Mouse (Mus musculus) heart, postnatal 0 days (tissue): Measurements from ENCODE around the gene Adamts8. TPM values are rescaled to one million over a fixed set of nuclear protein-coding genes. Genes with fewer than 3 reads are reported as not detected.

Experiments used
- ATAC-seq: fragments of 200-750 bp; cut with Nextera tagmentation; 2 replicates; pipeline ENCODE4 v1.8.0; 2017; ENCODE audit warnings: low read depth, moderate number of reproducible peaks, moderate library complexity; ENCODE audit not compliant: insufficient read depth
- DNase-seq: peaks from one replicate; pipeline ENCODE4 v3.0.0-alpha.2; 2016; ENCODE audit warnings: low spot score
- H3K27ac ChIP-seq: fragments of 300-500 bp; sonication (generic); 2 replicates; pipeline ENCODE4 v1.5.1; 2014; ENCODE audit warnings: low read depth, mild to moderate bottlenecking
- H3K27me3 ChIP-seq: fragments of 300-500 bp; sonication (generic); 2 replicates; pipeline ENCODE4 v1.6.1; 2014; ENCODE audit warnings: low read length, mixed read lengths; ENCODE audit not compliant: control insufficient read depth, insufficient read depth
- H3K36me3 ChIP-seq: fragments of 300-500 bp; sonication (generic); replicated peaks from 2 replicates; pipeline ENCODE4 v1.6.1; 2014; ENCODE audit warnings: low read length, mixed read lengths; ENCODE audit not compliant: control insufficient read depth, insufficient read depth
- H3K4me1 ChIP-seq: fragments of 300-500 bp; sonication (generic); 2 replicates; pipeline ENCODE4 v1.6.1; 2014; ENCODE audit warnings: antibody characterized with exemption; ENCODE audit not compliant: control insufficient read depth, insufficient read depth
- H3K4me2 ChIP-seq: fragments of 300-500 bp; sonication (generic); 2 replicates; pipeline ENCODE4 v1.6.1; 2014; ENCODE audit warnings: low read depth, mild to moderate bottlenecking, low read length, moderate library complexity
- H3K4me3 ChIP-seq: fragments of 300-500 bp; sonication (generic); 2 replicates; pipeline ENCODE4 v1.5.1; 2014; ENCODE audit warnings: low read depth, low read length
- H3K9ac ChIP-seq: fragments of 300-500 bp; sonication (generic); replicated peaks from 2 replicates; pipeline ENCODE4 v1.6.1; 2014; ENCODE audit warnings: low read depth, low read length, mixed read lengths
- H3K9me3 ChIP-seq: fragments of 300-500 bp; sonication (generic); replicated peaks from 2 replicates; pipeline ENCODE4 v1.6.1; 2016; ENCODE audit warnings: low read length; ENCODE audit not compliant: control insufficient read depth
- CTCF ChIP-seq: IDR thresholded peaks from 2 replicates; pipeline ENCODE4 v1.5.1; 2016; ENCODE audit warnings: antibody characterized with exemption, control low read depth, low read depth
- EP300 ChIP-seq: IDR thresholded peaks from 2 replicates; pipeline ENCODE4 v1.6.1; 2016; ENCODE audit warnings: antibody characterized with exemption, low read depth
- WGBS: fragments of 180-500 bp; shearing (Covaris S2); extraction: QIAGEN DNeasy Blood & Tissue Kit; methylation state at CpG from one replicate; pipeline ENCODE4 v1.1.7; 2014; 5-methylcytosine and 5-hydroxymethylcytosine counted together
- polyA plus RNA-seq: library from polyadenylated mRNA; unstranded; fragments of >200 nt; fragmentation: Nextera tagmentation; extraction: Ambion mirVana; gene quantifications from 2 replicates; pipeline ENCODE4 v1.2.1, GENCODE M21; 2015
- total RNA-seq: library from RNA; depleted of rRNA; stranded (reverse); fragments of >200 nt; gene quantifications from 2 replicates; pipeline ENCODE4 v1.2.3, GENCODE M21; 2014; ENCODE audit warnings: low replicate concordance; rRNA removed

The Adamts8 gene
- total and polyA plus RNA-seq, 2 experiments from 2014 or later: 9.2 to 24.3 TPM

DNA sequence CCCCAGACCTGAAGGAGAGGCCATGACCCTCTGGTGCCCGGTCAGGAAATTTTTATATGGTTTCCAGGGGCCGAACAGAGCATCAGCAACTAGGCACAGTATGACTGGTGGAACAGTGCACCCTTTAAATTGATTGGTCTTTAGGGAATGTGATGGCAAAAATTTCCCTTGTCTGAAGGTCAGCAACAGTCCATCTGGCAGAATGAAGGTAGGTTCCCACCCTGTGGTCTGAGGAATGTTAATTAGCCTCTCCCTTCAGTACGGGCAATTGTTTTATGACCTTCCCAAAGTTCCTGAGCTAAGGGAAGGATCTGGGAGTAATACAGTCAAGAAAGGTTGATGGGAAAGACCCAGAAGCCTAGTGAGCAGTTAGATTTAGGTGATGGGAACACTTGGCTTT is 67.7 kb downstream of the Adamts8 start:
- TF ChIP-seq EP300 (no peak), CTCF (no peak)
- Histone ChIP-seq H3K9me3 (no peaks in the 10 kb centered on the region), H3K4me1 (peaks cover 6% of the 10 kb centered on the region; the same call in 1 of the 2 replicates), H3K4me3 (no peak overlapping the region), H3K9ac (no peak overlapping the region), H3K4me2 (no peak overlapping the region), H3K27me3 (no peaks in the 10 kb centered on the region), H3K36me3 (no peaks in the 10 kb centered on the region), H3K27ac (no peak overlapping the region)
- 68% methylated on average over 3 of the region's 3 CpGs for WGBS
- ATAC-seq (no peak), DNase-seq (no peak)

DNA sequence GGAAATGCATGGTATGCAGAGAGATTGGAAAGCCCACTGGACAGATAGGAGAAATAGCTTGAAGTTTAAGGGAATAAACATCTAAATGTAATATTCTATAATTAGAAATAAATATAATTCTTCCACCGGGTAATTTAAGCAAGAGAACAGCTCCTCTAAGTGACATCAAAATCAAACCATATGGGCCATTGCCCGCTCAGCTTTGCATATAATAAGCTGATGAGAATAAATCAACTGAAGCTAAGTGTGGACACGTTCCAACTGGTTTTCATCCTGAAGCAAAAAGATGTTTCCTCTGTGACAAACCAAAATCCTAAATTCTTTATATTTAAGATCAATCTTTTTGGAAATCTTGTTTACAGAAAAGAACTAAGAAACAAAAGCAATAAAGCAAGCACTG is 68.4 kb downstream of the Adamts8 start:
- TF ChIP-seq EP300: no peak
- no peak for TF ChIP-seq CTCF
- H3K36me3 ChIP-seq: no peaks in the 10 kb centered on the region
- H3K4me2 ChIP-seq: no peak overlapping the region
- H3K27me3 ChIP-seq: no peaks in the 10 kb centered on the region
- H3K9me3 ChIP-seq: no peaks in the 10 kb centered on the region
- peaks cover 6% of the 10 kb centered on the region; the same call in 1 of the 2 replicates for H3K4me1 ChIP-seq
- 66% methylated on average over 3 of the region's 3 CpGs for WGBS
- ATAC-seq (no peak), DNase-seq (no peak)
- no peak overlapping the region for H3K9ac ChIP-seq
- no peak overlapping the region for H3K27ac ChIP-seq
- H3K4me3 ChIP-seq: no peak overlapping the region

GRCm38 (mm10) chr9:31011533-31011932 is 69.2 kb downstream of the Adamts8 start:
- ATAC-seq: peak; percentile 68

GRCm38 (mm10) chr9:31012674-31013073 is 70.3 kb downstream of the Adamts8 start:
- Histone ChIP-seq H3K27ac (no peak overlapping the region), H3K36me3 (no peaks in the 10 kb centered on the region), H3K4me3 (no peak overlapping the region), H3K9me3 (no peaks in the 10 kb centered on the region), H3K4me1 (peaks cover 6% of the 10 kb centered on the region; the same call in 1 of the 2 replicates), H3K27me3 (no peaks in the 10 kb centered on the region), H3K4me2 (no peak overlapping the region), H3K9ac (no peak overlapping the region)
- no peak for ATAC-seq
- TF ChIP-seq EP300: no peak
- TF ChIP-seq CTCF: no peak
- WGBS: 77% methylated on average over 4 of the region's 4 CpGs
- DNase-seq: no peak

More at GRCm38 (mm10) chr9:31011533-31011932, 69.2 kb downstream of the Adamts8 start:
- H3K4me1 ChIP-seq: peaks cover 6% of the 10 kb centered on the region; the same call in 1 of the 2 replicates
- 6% methylated on average over 1 of the region's 1 CpGs for WGBS
- H3K9ac ChIP-seq: no peak overlapping the region
- H3K4me2 ChIP-seq: no peak overlapping the region
- no peaks in the 10 kb centered on the region for H3K27me3 ChIP-seq
- no peak for DNase-seq
- no peaks in the 10 kb centered on the region for H3K9me3 ChIP-seq
- no peak overlapping the region for H3K4me3 ChIP-seq
- no peak for TF ChIP-seq EP300
- TF ChIP-seq CTCF: no peak
- H3K36me3 ChIP-seq: no peaks in the 10 kb centered on the region
- H3K27ac ChIP-seq: no peak overlapping the region

GRCm38 (mm10) chr9:31013415-31013814 is 71.1 kb downstream of the Adamts8 start:
- Histone ChIP-seq H3K27ac (no peak overlapping the region), H3K36me3 (no peaks in the 10 kb centered on the region), H3K9ac (no peak overlapping the region), H3K4me3 (no peak overlapping the region), H3K27me3 (no peaks in the 10 kb centered on the region), H3K9me3 (no peaks in the 10 kb centered on the region), H3K4me1 (peaks cover 6% of the 10 kb centered on the region; the same call in 1 of the 2 replicates), H3K4me2 (no peak overlapping the region)
- DNase-seq: no peak
- WGBS: 83% methylated on average over 4 of the region's 4 CpGs
- no peak for TF ChIP-seq CTCF
- TF ChIP-seq EP300: no peak
- no peak for ATAC-seq

Other genes starting within 250 kb of the Adamts8 start
- 4.3 and 8.4 TPM in 2 replicates for gene Adamts15, start 20.1 kb upstream of the Adamts8 start, total RNA-seq
- gene Adamts15, start 20.1 kb upstream of the Adamts8 start, polyA plus RNA-seq: 2.1 and 3.1 TPM in 2 replicates
- gene Zbtb44, start 88.1 kb downstream of the Adamts8 start, total RNA-seq: 30.1 and 31.6 TPM in 2 replicates
- 4.3 and 5.4 TPM in 2 replicates for gene Zbtb44, start 88.1 kb downstream of the Adamts8 start, polyA plus RNA-seq
- gene St14, start 189.3 kb downstream of the Adamts8 start, total RNA-seq: 3.3 TPM in 2 replicates
- gene St14, start 189.3 kb downstream of the Adamts8 start, polyA plus RNA-seq: 0.23 and 0.60 TPM in 2 replicates